Mouse (Mus musculus): Measurements from ENCODE around the gene Sult1d1. TPM values are rescaled to one million over a fixed set of nuclear protein-coding genes. Genes with fewer than 3 reads are reported as not detected.
"Not testable (repeated sequence)": the region's sequence is repeated elsewhere in the genome, so short reads cannot be mapped to it uniquely, and the experiment has no call there.

The Sult1d1 gene
- polyA plus RNA-seq, 1 experiment: not detected

- DNase-seq: no peak
- H3K4me1 ChIP-seq (ENCODE audit: control insufficient read depth, insufficient read depth, low read length): no peaks in the 10 kb centered on the region
- no peak for TF ChIP-seq POLR2A (IDR thresholded peaks at IDR 0.05; ENCODE audit: borderline replicate concordance, insufficient read depth, low read length)
- TF ChIP-seq CTCF (IDR thresholded peaks at IDR 0.05; ENCODE audit: borderline replicate concordance, insufficient read depth, low read depth, low read length): no peak
- WGBS: 92% methylated on average over 2 of the region's 2 CpGs
- no peaks in the 10 kb centered on the region for H3K27me3 ChIP-seq (ENCODE audit: control insufficient read depth, insufficient read depth, low read length)
- no peak within 1 kb of the TSS for H3K4me3 ChIP-seq (replicated peaks; ENCODE audit: insufficient read depth, low read depth, low read length)
- no peak within 1 kb of the TSS for H3K27ac ChIP-seq (ENCODE audit: insufficient read depth, low read length)
Measured at GRCm38 (mm10) chr5:87538111-87538510, 30.7 kb downstream of the Sult1d1 start, which contains the start of gene Sult1b1. Sult1b1 (minus strand) TSS chr5:87538195.

DNA sequence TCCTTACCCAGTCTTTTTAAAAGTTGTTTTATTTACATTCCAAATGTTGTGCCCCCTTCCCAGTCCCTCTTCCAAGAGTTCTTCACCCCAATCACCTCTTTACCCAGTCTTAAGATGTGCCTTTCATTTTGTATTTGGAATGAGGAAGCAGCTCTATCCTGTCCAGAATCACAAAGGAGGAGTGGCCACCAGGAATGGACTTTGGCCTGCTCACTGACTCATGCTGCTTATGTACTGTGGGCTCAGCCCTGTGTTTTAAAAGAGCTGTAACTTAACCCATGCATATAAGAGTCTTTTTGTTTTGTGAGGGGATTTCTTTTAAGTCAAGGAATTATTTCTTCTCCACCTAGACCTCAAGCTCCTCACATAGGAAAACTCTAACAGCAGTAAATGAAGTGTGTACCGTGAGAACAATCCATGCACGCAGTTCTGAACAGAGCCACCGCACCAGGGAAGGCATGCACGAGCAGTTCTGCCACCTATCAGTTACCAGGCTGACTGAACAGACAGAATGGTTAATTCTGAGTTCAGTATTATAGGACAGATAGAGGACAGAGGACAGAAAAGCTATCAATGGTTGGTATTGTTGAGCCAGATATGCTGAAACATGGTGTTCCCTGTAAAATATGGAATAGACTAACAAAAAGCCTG lies 32.7 kb downstream of the Sult1d1 start:
- Histone ChIP-seq H3K4me1 (ENCODE audit: control insufficient read depth, insufficient read depth, low read length) (no peaks in the 10 kb centered on the region), H3K27me3 (ENCODE audit: control insufficient read depth, insufficient read depth, low read length) (no peaks in the 10 kb centered on the region), H3K4me3 (replicated peaks; ENCODE audit: insufficient read depth, low read depth, low read length) (no peak overlapping the region), H3K27ac (ENCODE audit: insufficient read depth, low read length) (no peak overlapping the region)
- TF ChIP-seq CTCF (IDR thresholded peaks at IDR 0.05; ENCODE audit: borderline replicate concordance, insufficient read depth, low read depth, low read length) (no peak), POLR2A (IDR thresholded peaks at IDR 0.05; ENCODE audit: borderline replicate concordance, insufficient read depth, low read length) (no peak)
- no peak for DNase-seq
- 29% methylated on average over 4 of the region's 4 CpGs for WGBS

GRCm38 (mm10) chr5:87532288-87532687 lies 36.5 kb downstream of the Sult1d1 start:
- H3K4me1 ChIP-seq (ENCODE audit: control insufficient read depth, insufficient read depth, low read length): no peaks in the 10 kb centered on the region
- H3K27ac ChIP-seq (ENCODE audit: insufficient read depth, low read length): no peak overlapping the region
- DNase-seq: no peak
- TF ChIP-seq CTCF (IDR thresholded peaks at IDR 0.05; ENCODE audit: borderline replicate concordance, insufficient read depth, low read depth, low read length) (no peak), POLR2A (IDR thresholded peaks at IDR 0.05; ENCODE audit: borderline replicate concordance, insufficient read depth, low read length) (no peak)
- no peaks in the 10 kb centered on the region for H3K27me3 ChIP-seq (ENCODE audit: control insufficient read depth, insufficient read depth, low read length)
- 74% methylated on average over 2 of the region's 2 CpGs for WGBS
- H3K4me3 ChIP-seq (replicated peaks; ENCODE audit: insufficient read depth, low read depth, low read length): no peak overlapping the region

DNA sequence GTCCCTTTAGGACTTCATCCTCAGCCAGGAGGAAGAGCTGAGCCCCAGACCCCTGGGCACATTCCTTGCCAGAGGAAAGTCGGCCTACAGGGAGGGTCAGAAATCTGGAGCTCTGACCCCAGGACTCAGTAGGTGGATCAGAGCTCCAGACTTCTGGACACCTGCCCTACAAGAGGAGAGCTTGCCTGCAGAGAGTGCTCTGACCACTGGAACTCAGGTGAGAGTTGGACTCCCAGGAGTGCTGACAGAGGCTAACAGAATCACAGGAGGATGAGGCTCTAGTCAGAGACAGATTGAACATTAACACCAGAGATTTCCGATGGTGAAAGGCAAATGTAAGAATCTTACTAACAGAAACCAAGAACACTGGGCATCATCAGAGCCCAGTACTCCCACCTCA lies 45.3 kb downstream of the Sult1d1 start:
- not testable (repeated sequence) for H3K27ac ChIP-seq (ENCODE audit: insufficient read depth, low read length); H3K4me1 ChIP-seq (ENCODE audit: control insufficient read depth, insufficient read depth, low read length)
- WGBS: 87% methylated on average over 2 of the region's 2 CpGs

GRCm38 (mm10) chr5:87505776-87506458 lies 62.9 kb downstream of the Sult1d1 start:
- 45% methylated on average over 4 of the region's 4 CpGs for WGBS
- H3K27ac ChIP-seq (ENCODE audit: insufficient read depth, low read length): no peak overlapping the region
- H3K4me1 ChIP-seq (ENCODE audit: control insufficient read depth, insufficient read depth, low read length): no peaks in the 10 kb centered on the region
- no peak for DNase-seq
- no peak overlapping the region for H3K4me3 ChIP-seq (replicated peaks; ENCODE audit: insufficient read depth, low read depth, low read length)
- no peaks in the 10 kb centered on the region for H3K27me3 ChIP-seq (ENCODE audit: control insufficient read depth, insufficient read depth, low read length)
- TF ChIP-seq POLR2A (IDR thresholded peaks at IDR 0.05; ENCODE audit: borderline replicate concordance, insufficient read depth, low read length): no peak
- TF ChIP-seq CTCF (IDR thresholded peaks at IDR 0.05; ENCODE audit: borderline replicate concordance, insufficient read depth, low read depth, low read length): no peak

More for the DNA sequence above, 45.3 kb downstream of the Sult1d1 start:
- H3K27me3 ChIP-seq (ENCODE audit: control insufficient read depth, insufficient read depth, low read length); DNase-seq; H3K4me3 ChIP-seq (replicated peaks; ENCODE audit: insufficient read depth, low read depth, low read length): not testable (repeated sequence)

Other genes with a start within 250 kb of the Sult1d1 start
- gene Ugt2a3, start 231.8 kb downstream of the Sult1d1 start, polyA plus RNA-seq (2012; rRNA removed): not detected in 2 replicates
- not detected in 2 replicates for gene Ugt2b38, start 144.8 kb downstream of the Sult1d1 start, polyA plus RNA-seq (2012; rRNA removed)
- not detected in 2 replicates for gene Ugt2a2, start 86.8 kb downstream of the Sult1d1 start, polyA plus RNA-seq (2012; rRNA removed)
- gene Gm43638, start 82.2 kb downstream of the Sult1d1 start, polyA plus RNA-seq (2012; rRNA removed): not detected in 2 replicates
- not detected in 2 replicates for gene Ugt2a1, start 78.2 kb downstream of the Sult1d1 start, polyA plus RNA-seq (2012; rRNA removed)
- gene Sult1b1, start 30.8 kb downstream of the Sult1d1 start, polyA plus RNA-seq (2012; rRNA removed): not detected in 2 replicates
- gene Sult1e1, start 22.6 kb upstream of the Sult1d1 start, polyA plus RNA-seq (2012; rRNA removed): not detected in 2 replicates
- not detected in 2 replicates for gene Csn1s1, start 97.2 kb upstream of the Sult1d1 start, polyA plus RNA-seq (2012; rRNA removed)
- not detected in 2 replicates for gene Csn2, start 130.6 kb upstream of the Sult1d1 start, polyA plus RNA-seq (2012; rRNA removed)
- not detected in 2 replicates for gene Csn1s2a, start 205.5 kb upstream of the Sult1d1 start, polyA plus RNA-seq (2012; rRNA removed)
- gene Csn1s2b, start 239.1 kb upstream of the Sult1d1 start, polyA plus RNA-seq (2012; rRNA removed): not detected in 2 replicates